Mouse (Mus musculus) kidney, embryonic 15.5 days (tissue): Measurements from ENCODE around the gene Rack1. TPM values are rescaled to one million over a fixed set of nuclear protein-coding genes. Genes with fewer than 3 reads are reported as not detected.
A peak's percentile ranks its signal among the peaks of the same experiment; 100 is the strongest.

ENCODE experiments used
- ATAC-seq: fragments of 200-750 bp; cut with Nextera tagmentation; replicated peaks from 2 replicates; pipeline ENCODE4 v1.8.0; 2017; ENCODE audit warnings: moderate TSS enrichment; ENCODE audit not compliant: low FRiP score
- H3K27ac ChIP-seq: fragments of 300-500 bp; sonication (generic); 2 replicates; pipeline ENCODE4 v1.5.1; 2015; ENCODE audit warnings: mild to moderate bottlenecking, inconsistent platforms
- H3K27me3 ChIP-seq: fragments of 300-500 bp; sonication (generic); 2 replicates; pipeline ENCODE4 v1.6.1; 2015; ENCODE audit warnings: inconsistent platforms
- H3K36me3 ChIP-seq: fragments of 300-500 bp; sonication (generic); 2 replicates; pipeline ENCODE4 v1.6.1; 2015; ENCODE audit warnings: inconsistent platforms
- H3K4me1 ChIP-seq: fragments of 300-500 bp; sonication (generic); 2 replicates; pipeline ENCODE4 v1.6.1; 2015; ENCODE audit warnings: inconsistent platforms
- H3K4me2 ChIP-seq: fragments of 300-500 bp; sonication (generic); 2 replicates; pipeline ENCODE4 v1.6.1; 2015; ENCODE audit warnings: moderate library complexity, mild to moderate bottlenecking, inconsistent platforms
- H3K4me3 ChIP-seq: fragments of 300-500 bp; sonication (generic); replicated peaks from 2 replicates; pipeline ENCODE4 v1.5.1; 2015; ENCODE audit warnings: mild to moderate bottlenecking, inconsistent platforms
- H3K9ac ChIP-seq: fragments of 300-500 bp; sonication (generic); 2 replicates; pipeline ENCODE4 v1.6.1; 2015; ENCODE audit warnings: mild to moderate bottlenecking, inconsistent platforms
- H3K9me3 ChIP-seq: fragments of 300-500 bp; sonication (generic); replicated peaks from 2 replicates; pipeline ENCODE4 v1.6.1; 2016; ENCODE audit warnings: inconsistent platforms
- WGBS: fragments of 180-500 bp; shearing (Covaris S2); methylation state at CpG from one replicate; pipeline ENCODE4 v1.1.7; 2015; ENCODE audit warnings: mixed read lengths; 5-methylcytosine and 5-hydroxymethylcytosine counted together
- polyA plus RNA-seq: library from polyadenylated mRNA; unstranded; fragments of >200 nt; fragmentation: Nextera tagmentation; extraction: Ambion mirVana; gene quantifications from 2 replicates; pipeline ENCODE4 v1.2.1, GENCODE M21; 2015

Rack1 gene
- polyA plus RNA-seq, 1 experiment from 2014 or later = 792 TPM

- peak overlapping the region; percentile 26 for H3K9ac ChIP-seq
- peaks cover 29% of the 10 kb centered on the region for H3K4me1 ChIP-seq
- ATAC-seq = no peak
- no peaks in the 10 kb centered on the region for H3K9me3 ChIP-seq
- 0 out of 2 replicates have a peak overlapping the region, but pooled peaks have one; percentile 88 for H3K4me3 ChIP-seq
- peaks cover 21% of the 10 kb centered on the region for H3K36me3 ChIP-seq
- WGBS = 81% methylated on average over 7 of the region's 7 CpGs
- H3K27ac ChIP-seq = no peak overlapping the region
- peak overlapping the region; percentile 70 for H3K4me2 ChIP-seq
- H3K27me3 ChIP-seq = no peaks in the 10 kb centered on the region
Observed at GRCm38 (mm10) chr11:48798308-48798707, 1.8 kb upstream of the Rack1 start.

GRCm38 (mm10) chr11:48798984-48799920 lies 880 bp upstream of the Rack1 start:
- peak; percentile 23; the same call in 1 of the 2 replicates for ATAC-seq
- H3K9ac ChIP-seq = peak overlapping the region; percentile 86
- 6% methylated on average over 18 of the region's 18 CpGs for WGBS
- H3K4me2 ChIP-seq = peak overlapping the region; percentile 70
- H3K36me3 ChIP-seq = peaks cover 30% of the 10 kb centered on the region
- H3K27ac ChIP-seq = peak overlapping the region; percentile 99
- no peaks in the 10 kb centered on the region for H3K9me3 ChIP-seq
- peaks cover 29% of the 10 kb centered on the region for H3K4me1 ChIP-seq
- peak overlapping the region; percentile 88 for H3K4me3 ChIP-seq
- no peaks in the 10 kb centered on the region for H3K27me3 ChIP-seq

GRCm38 (mm10) chr11:48801831-48802772 lies 2.0 kb downstream of the Rack1 start:
- WGBS = 73% methylated on average over 17 of the region's 17 CpGs
- no peak for ATAC-seq
- Histone ChIP-seq H3K27ac (0 out of 2 replicates have a peak overlapping the region, but pooled peaks have one; percentile 33), H3K9me3 (no peaks in the 10 kb centered on the region), H3K4me3 (peak overlapping the region; percentile 88), H3K4me2 (peak overlapping the region; percentile 70), H3K9ac (peak overlapping the region; percentile 86), H3K36me3 (peaks cover 59% of the 10 kb centered on the region), H3K4me1 (peaks cover 29% of the 10 kb centered on the region), H3K27me3 (no peaks in the 10 kb centered on the region)

GRCm38 (mm10) chr11:48803988-48804387 lies 3.9 kb downstream of the Rack1 start:
- H3K4me2 ChIP-seq = no peak overlapping the region
- no peaks in the 10 kb centered on the region for H3K27me3 ChIP-seq
- 95% methylated on average over 2 of the region's 2 CpGs for WGBS
- no peak for ATAC-seq
- no peak overlapping the region for H3K27ac ChIP-seq
- no peaks in the 10 kb centered on the region for H3K9me3 ChIP-seq
- peaks cover 20% of the 10 kb centered on the region for H3K4me1 ChIP-seq
- no peak overlapping the region for H3K4me3 ChIP-seq
- no peak overlapping the region for H3K9ac ChIP-seq
- peaks cover 78% of the 10 kb centered on the region for H3K36me3 ChIP-seq

- Histone ChIP-seq H3K9me3 (no peaks in the 10 kb centered on the region), H3K9ac (no peak overlapping the region), H3K4me2 (no peak overlapping the region), H3K27ac (no peak overlapping the region), H3K4me1 (peaks cover 21% of the 10 kb centered on the region), H3K27me3 (no peaks in the 10 kb centered on the region), H3K4me3 (no peak overlapping the region), H3K36me3 (peaks cover 87% of the 10 kb centered on the region)
- WGBS = 89% methylated on average over 2 of the region's 2 CpGs
- no peak for ATAC-seq
Observed at GRCm38 (mm10) chr11:48804922-48805321, 4.8 kb downstream of the Rack1 start.

- 66% methylated on average over 21 of the region's 21 CpGs for WGBS
- ATAC-seq = peak; percentile 71
- H3K4me2 ChIP-seq = no peak overlapping the region
- H3K4me1 ChIP-seq = peaks cover 13% of the 10 kb centered on the region
- peak overlapping the region; percentile 1; the same call in 1 of the 2 replicates for H3K27ac ChIP-seq
- H3K4me3 ChIP-seq = no peak overlapping the region
- no peak overlapping the region for H3K9ac ChIP-seq
- no peaks in the 10 kb centered on the region for H3K27me3 ChIP-seq
- no peaks in the 10 kb centered on the region for H3K9me3 ChIP-seq
- H3K36me3 ChIP-seq = peaks cover 99% of the 10 kb centered on the region
Observed at GRCm38 (mm10) chr11:48806856-48807562, 6.9 kb downstream of the Rack1 start.

- ATAC-seq = peak; percentile 47
- no peaks in the 10 kb centered on the region for H3K9me3 ChIP-seq
Observed at GRCm38 (mm10) chr11:48807563-48808303, 7.6 kb downstream of the Rack1 start.

GRCm38 (mm10) chr11:48808304-48808646 lies 8.1 kb downstream of the Rack1 start:
- no peak for ATAC-seq
- no peaks in the 10 kb centered on the region for H3K9me3 ChIP-seq
- no peak overlapping the region for H3K4me3 ChIP-seq
- no peaks in the 10 kb centered on the region for H3K27me3 ChIP-seq
- no peak overlapping the region for H3K9ac ChIP-seq
- 0 out of 2 replicates have a peak overlapping the region, but pooled peaks have one; percentile 2 for H3K27ac ChIP-seq
- H3K4me2 ChIP-seq = no peak overlapping the region
- H3K4me1 ChIP-seq = 0 out of 2 replicates have a peak, but pooled peaks cover 7% of the 10 kb centered on the region
- H3K36me3 ChIP-seq = peaks cover 97% of the 10 kb centered on the region

More at GRCm38 (mm10) chr11:48807563-48808303, 7.6 kb downstream of the Rack1 start:
- 65% methylated on average over 14 of the region's 14 CpGs for WGBS
- Histone ChIP-seq H3K27me3 (no peaks in the 10 kb centered on the region), H3K4me2 (no peak overlapping the region), H3K36me3 (peaks cover 98% of the 10 kb centered on the region), H3K4me3 (no peak overlapping the region), H3K27ac (peak overlapping the region; percentile 2; the same call in 1 of the 2 replicates), H3K4me1 (peaks cover 6% of the 10 kb centered on the region), H3K9ac (no peak overlapping the region)

GRCm38 (mm10) chr11:48808737-48809433 lies 8.8 kb downstream of the Rack1 start:
- Histone ChIP-seq H3K36me3 (peaks cover 96% of the 10 kb centered on the region), H3K9me3 (no peaks in the 10 kb centered on the region), H3K27me3 (no peaks in the 10 kb centered on the region), H3K4me3 (no peak overlapping the region), H3K4me2 (no peak overlapping the region), H3K27ac (peak overlapping the region; percentile 41; the same call in 1 of the 2 replicates), H3K9ac (no peak overlapping the region), H3K4me1 (0 out of 2 replicates have a peak, but pooled peaks cover 8% of the 10 kb centered on the region)
- 77% methylated on average over 16 of the region's 16 CpGs for WGBS
- no peak for ATAC-seq

- peaks cover 94% of the 10 kb centered on the region for H3K36me3 ChIP-seq
- no peaks in the 10 kb centered on the region for H3K9me3 ChIP-seq
- H3K27me3 ChIP-seq = no peaks in the 10 kb centered on the region
- no peak for ATAC-seq
- 41% methylated on average over 4 of the region's 4 CpGs for WGBS
- peak overlapping the region; percentile 41; the same call in 1 of the 2 replicates for H3K27ac ChIP-seq
- no peak overlapping the region for H3K9ac ChIP-seq
- H3K4me1 ChIP-seq = peaks cover 12% of the 10 kb centered on the region
- no peak overlapping the region for H3K4me2 ChIP-seq
- no peak overlapping the region for H3K4me3 ChIP-seq
Observed at GRCm38 (mm10) chr11:48809434-48809830, 9.3 kb downstream of the Rack1 start.
